8 mouse cellular contexts compared by ENCODE assay signal in the genomic region with DNA sequence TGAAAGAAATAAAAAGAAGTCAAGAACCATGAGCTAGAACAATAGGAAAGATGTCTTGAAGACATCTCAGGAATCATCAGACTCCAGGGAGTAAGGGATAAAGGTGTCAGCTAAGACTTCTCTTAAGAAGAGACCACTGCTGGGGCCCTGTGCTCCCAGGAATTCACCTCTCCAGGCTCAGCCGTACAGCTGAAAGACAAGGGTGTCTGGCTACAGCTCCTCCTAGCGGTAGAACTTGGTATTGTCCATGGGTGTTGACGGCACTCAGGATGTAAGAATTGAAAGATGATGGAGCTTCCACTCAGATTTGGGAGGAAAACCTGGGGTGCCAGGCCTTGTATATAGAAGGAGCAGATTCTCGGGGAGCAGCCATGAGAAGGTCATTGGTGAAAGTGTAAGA. TPM values are rescaled to one million over a fixed set of nuclear protein-coding genes. Genes with fewer than 3 reads are reported as not detected.
DNase-seq lines count a peak whose midpoint lies in the region; ATAC-seq and TF ChIP-seq lines count a peak whose summit lies in the region.

No protein-coding gene starts in this region.

- TF ChIP-seq POLR2A in kidney, adult 2 months (IDR thresholded peaks at IDR 0.05; ENCODE audit: low read depth, low read length) = no peak
- no peak for TF ChIP-seq POLR2A in limb, embryonic 14.5 days (IDR thresholded peaks at IDR 0.05; ENCODE audit: borderline replicate concordance, extremely low read depth, insufficient read depth, insufficient read length)

- H3K9ac ChIP-seq in liver, embryonic 12.5 days = no peak overlapping the region
- no peak overlapping the region for H3K9ac ChIP-seq in limb, embryonic 14.5 days (ENCODE audit: low read depth, low read length, severe bottlenecking)

- no peaks in the 10 kb centered on the region for H3K4me1 ChIP-seq in liver, embryonic 12.5 days
- no peaks in the 10 kb centered on the region for H3K4me1 ChIP-seq in embryonic facial prominence, embryonic 10.5 days
- H3K4me1 ChIP-seq in kidney, adult 2 months (ENCODE audit: control insufficient read depth, insufficient read depth, low read length) = no peaks in the 10 kb centered on the region
- H3K4me1 ChIP-seq in limb, embryonic 14.5 days (ENCODE audit: control insufficient read depth, insufficient read depth, low read length) = no peaks in the 10 kb centered on the region

- peaks cover 12% of the 10 kb centered on the region; the same call in 1 of the 2 replicates for H3K27me3 ChIP-seq in liver, embryonic 12.5 days (replicated peaks)
- peaks cover 13% of the 10 kb centered on the region; the same call in 1 of the 2 replicates for H3K27me3 ChIP-seq in embryonic facial prominence, embryonic 10.5 days (replicated peaks; ENCODE audit: low read depth, poor library complexity, severe bottlenecking)
- no peaks in the 10 kb centered on the region for H3K27me3 ChIP-seq in kidney, adult 2 months (replicated peaks; ENCODE audit: control insufficient read depth, insufficient read depth, low read length)
- H3K27me3 ChIP-seq in limb, embryonic 14.5 days (ENCODE audit: control insufficient read depth, insufficient read depth, low read length) = no peaks in the 10 kb centered on the region

- WGBS in liver, embryonic 12.5 days (ENCODE audit: insufficient replicate concordance) = 4% methylated on average over 4 of the region's 4 CpGs
- 3% methylated on average over 4 of the region's 4 CpGs for WGBS in embryonic facial prominence, embryonic 10.5 days
- WGBS in kidney, adult 2 months = 0% methylated on average over 4 of the region's 4 CpGs
- 0% methylated on average over 4 of the region's 4 CpGs for WGBS in limb, embryonic 14.5 days

- no peak overlapping the region for H3K4me2 ChIP-seq in liver, embryonic 12.5 days
- no peak overlapping the region for H3K4me2 ChIP-seq in limb, embryonic 14.5 days (replicated peaks; ENCODE audit: low read depth, low read length, severe bottlenecking)

- DNase-seq in liver = peak; percentile 69
- peak; percentile 85 for DNase-seq in adrenal gland, postnatal 14 days
- DNase-seq in embryonic facial prominence, embryonic 10.5 days (ENCODE audit: low spot score) = peak; percentile 80
- DNase-seq in kidney, adult 2 months = peak; percentile 78
- peak; percentile 69 for DNase-seq in limb, embryonic 14.5 days (ENCODE audit: low spot score)
- peak; percentile 67 for DNase-seq in retina, postnatal 7 days (ENCODE audit: low read depth, low spot score)
- peak; percentile 91 for DNase-seq in thymus, postnatal 4 days

- H3K27ac ChIP-seq in liver, embryonic 12.5 days = no peak overlapping the region
- H3K27ac ChIP-seq in embryonic facial prominence, embryonic 10.5 days (replicated peaks) = no peak overlapping the region
- H3K27ac ChIP-seq in kidney, adult 2 months (ENCODE audit: insufficient read depth, low read depth, low read length) = no peak overlapping the region
- no peak overlapping the region for H3K27ac ChIP-seq in limb, embryonic 14.5 days (replicated peaks; ENCODE audit: low read depth, low read length)

- no peak overlapping the region for H3K4me3 ChIP-seq in liver, embryonic 12.5 days
- no peak overlapping the region for H3K4me3 ChIP-seq in embryonic facial prominence, embryonic 10.5 days
- H3K4me3 ChIP-seq in kidney, adult 2 months (ENCODE audit: insufficient read depth, low read depth, low read length) = no peak overlapping the region
- no peak overlapping the region for H3K4me3 ChIP-seq in limb, embryonic 14.5 days (replicated peaks; ENCODE audit: low read length)

- no peaks in the 10 kb centered on the region for H3K36me3 ChIP-seq in liver, embryonic 12.5 days
- H3K36me3 ChIP-seq in embryonic facial prominence, embryonic 10.5 days (replicated peaks) = no peaks in the 10 kb centered on the region
- no peaks in the 10 kb centered on the region for H3K36me3 ChIP-seq in kidney, adult 2 months (ENCODE audit: control insufficient read depth, insufficient read depth, low read length)
- no peaks in the 10 kb centered on the region for H3K36me3 ChIP-seq in limb, embryonic 14.5 days (ENCODE audit: control insufficient read depth, insufficient read depth, low read length)

- no peak for ATAC-seq in liver, embryonic 12.5 days
- no peak; the same call in 1 of the 2 replicates for ATAC-seq in limb, embryonic 14.5 days (ENCODE audit: low FRiP score, low read depth)

- peak; percentile 86 for TF ChIP-seq CTCF in kidney, adult 2 months (conservative IDR thresholded peaks at IDR 0.05; ENCODE audit: insufficient read depth, insufficient read length, low read depth, low read length)

- H3K9me3 ChIP-seq in liver, embryonic 12.5 days (replicated peaks) = no peaks in the 10 kb centered on the region
- H3K9me3 ChIP-seq in embryonic facial prominence, embryonic 10.5 days = no peaks in the 10 kb centered on the region
- H3K9me3 ChIP-seq in limb, embryonic 14.5 days (ENCODE audit: control insufficient read depth, low read length) = no peaks in the 10 kb centered on the region

RNA-seq across cellular contexts. Expression of gene Sh2d2a, which starts 7.9 kb away (rescaled TPM):
- polyA plus RNA-seq in liver, embryonic 12.5 days (2016; fragmentation: Nextera tagmentation; extraction: Ambion mirVana) = 0.04 and 0.11 TPM in 2 replicates
- 0.19 and 3.7 TPM in 2 replicates for total RNA-seq in adrenal gland, postnatal 14 days (2021)
- polyA plus RNA-seq in embryonic facial prominence, embryonic 10.5 days (2016; fragmentation: Nextera tagmentation; extraction: Ambion mirVana) = not detected in 2 replicates
- 0.56 and 2.4 TPM in 2 replicates for polyA plus RNA-seq in kidney, adult 2 months (2012; rRNA removed)
- polyA plus RNA-seq in limb, embryonic 14.5 days (2012; rRNA removed) = 0.08 and 0.18 TPM in 2 replicates
- polyA plus RNA-seq in limb, embryonic 14.5 days (2014; fragmentation: Nextera tagmentation; extraction: Ambion mirVana) = not detected in 2 replicates

RNA-seq across cellular contexts. Expression of gene Pear1, which starts 14.5 kb away (rescaled TPM):
- 9.4 and 10.2 TPM in 2 replicates for polyA plus RNA-seq in liver, embryonic 12.5 days (2016; fragmentation: Nextera tagmentation; extraction: Ambion mirVana)
- total RNA-seq in adrenal gland, postnatal 14 days (2021) = 29.1 and 36.7 TPM in 2 replicates
- 12.2 and 13.4 TPM in 2 replicates for polyA plus RNA-seq in embryonic facial prominence, embryonic 10.5 days (2016; fragmentation: Nextera tagmentation; extraction: Ambion mirVana)
- polyA plus RNA-seq in kidney, adult 2 months (2012; rRNA removed) = 60.5 and 71.0 TPM in 2 replicates
- 47.2 and 65.4 TPM in 2 replicates for polyA plus RNA-seq in limb, embryonic 14.5 days (2012; rRNA removed)
- 21.5 and 27.0 TPM in 2 replicates for polyA plus RNA-seq in limb, embryonic 14.5 days (2014; fragmentation: Nextera tagmentation; extraction: Ambion mirVana)

RNA-seq across cellular contexts. Expression of gene Insrr, which starts 41.9 kb away (rescaled TPM):
- polyA plus RNA-seq in liver, embryonic 12.5 days (2016; fragmentation: Nextera tagmentation; extraction: Ambion mirVana) = 0.05 TPM in 1 of 2 replicates, not detected in the other
- total RNA-seq in adrenal gland, postnatal 14 days (2021) = 0.70 and 2.2 TPM in 2 replicates
- polyA plus RNA-seq in embryonic facial prominence, embryonic 10.5 days (2016; fragmentation: Nextera tagmentation; extraction: Ambion mirVana) = 0.49 and 0.54 TPM in 2 replicates
- polyA plus RNA-seq in kidney, adult 2 months (2012; rRNA removed) = 23.9 and 27.8 TPM in 2 replicates
- polyA plus RNA-seq in limb, embryonic 14.5 days (2012; rRNA removed) = 1.4 and 1.7 TPM in 2 replicates
- polyA plus RNA-seq in limb, embryonic 14.5 days (2014; fragmentation: Nextera tagmentation; extraction: Ambion mirVana) = 0.22 and 0.35 TPM in 2 replicates

RNA-seq across cellular contexts. Expression of gene Ntrk1, which starts 43.7 kb away (rescaled TPM):
- 0.31 and 0.59 TPM in 2 replicates for polyA plus RNA-seq in liver, embryonic 12.5 days (2016; fragmentation: Nextera tagmentation; extraction: Ambion mirVana)
- 4.3 and 14.4 TPM in 2 replicates for total RNA-seq in adrenal gland, postnatal 14 days (2021)
- 10.7 and 11.0 TPM in 2 replicates for polyA plus RNA-seq in embryonic facial prominence, embryonic 10.5 days (2016; fragmentation: Nextera tagmentation; extraction: Ambion mirVana)
- 2.5 and 4.5 TPM in 2 replicates for polyA plus RNA-seq in kidney, adult 2 months (2012; rRNA removed)
- polyA plus RNA-seq in limb, embryonic 14.5 days (2012; rRNA removed) = 2.7 and 3.7 TPM in 2 replicates
- polyA plus RNA-seq in limb, embryonic 14.5 days (2014; fragmentation: Nextera tagmentation; extraction: Ambion mirVana) = 1.3 and 2.1 TPM in 2 replicates

RNA-seq across cellular contexts. Expression of gene Prcc, which starts 46.8 kb away (rescaled TPM):
- 8.7 and 8.9 TPM in 2 replicates for polyA plus RNA-seq in liver, embryonic 12.5 days (2016; fragmentation: Nextera tagmentation; extraction: Ambion mirVana)
- 50.0 and 50.4 TPM in 2 replicates for total RNA-seq in adrenal gland, postnatal 14 days (2021)
- 19.7 and 20.6 TPM in 2 replicates for polyA plus RNA-seq in embryonic facial prominence, embryonic 10.5 days (2016; fragmentation: Nextera tagmentation; extraction: Ambion mirVana)
- polyA plus RNA-seq in kidney, adult 2 months (2012; rRNA removed) = 36.3 and 37.3 TPM in 2 replicates
- 48.5 and 50.6 TPM in 2 replicates for polyA plus RNA-seq in limb, embryonic 14.5 days (2012; rRNA removed)
- polyA plus RNA-seq in limb, embryonic 14.5 days (2014; fragmentation: Nextera tagmentation; extraction: Ambion mirVana) = 15.8 and 16.8 TPM in 2 replicates
